Mouse (Mus musculus) heart, embryonic 11.5 days (tissue): ENCODE measurements around the gene Pkn1. TPM values are rescaled to one million over a fixed set of nuclear protein-coding genes. Genes with fewer than 3 reads are reported as not detected.

ENCODE experiments used
- ATAC-seq: fragments of 200-750 bp; cut with Nextera tagmentation; replicated peaks from 2 replicates; pipeline ENCODE4 v1.8.0; 2017; ENCODE audit warnings: moderate library complexity; ENCODE audit not compliant: insufficient number of reproducible peaks, low FRiP score, low TSS enrichment
- H3K27ac ChIP-seq: fragments of 300-500 bp; sonication (generic); 2 replicates; pipeline ENCODE4 v1.5.1; 2014; ENCODE audit warnings: mild to moderate bottlenecking, low read depth, low read length
- H3K27me3 ChIP-seq: fragments of 300-500 bp; sonication (generic); 2 replicates; pipeline ENCODE4 v1.6.1; 2014; ENCODE audit warnings: mild to moderate bottlenecking, low read length, mixed read lengths; ENCODE audit not compliant: control insufficient read depth, insufficient read depth
- H3K36me3 ChIP-seq: fragments of 300-500 bp; sonication (generic); 2 replicates; pipeline ENCODE4 v1.6.1; 2014; ENCODE audit warnings: mild to moderate bottlenecking, low read length, moderate library complexity, mixed read lengths; ENCODE audit not compliant: control insufficient read depth, insufficient read depth
- H3K4me1 ChIP-seq: fragments of 300-500 bp; sonication (generic); 2 replicates; pipeline ENCODE4 v1.6.1; 2014; ENCODE audit warnings: low read length; ENCODE audit not compliant: control insufficient read depth, insufficient read depth
- H3K4me2 ChIP-seq: fragments of 300-500 bp; sonication (generic); 2 replicates; pipeline ENCODE4 v1.6.1; 2014; ENCODE audit warnings: mild to moderate bottlenecking, moderate library complexity
- H3K4me3 ChIP-seq: fragments of 300-500 bp; sonication (generic); 2 replicates; pipeline ENCODE4 v1.5.1; 2014; ENCODE audit warnings: low read depth, low read length
- H3K9ac ChIP-seq: fragments of 300-500 bp; sonication (generic); 2 replicates; pipeline ENCODE4 v1.6.1; 2014; ENCODE audit warnings: mild to moderate bottlenecking, low read depth, low read length, moderate library complexity
- H3K9me3 ChIP-seq: fragments of 300-500 bp; sonication (generic); replicated peaks from 2 replicates; pipeline ENCODE4 v1.6.1; 2016; ENCODE audit warnings: low read length; ENCODE audit not compliant: control insufficient read depth
- WGBS: fragments of 180-500 bp; shearing (Covaris S2); extraction: QIAGEN DNeasy Blood & Tissue Kit; methylation state at CpG from one replicate; pipeline ENCODE4 v1.1.7; 2014; ENCODE audit not compliant: insufficient replicate concordance; 5-methylcytosine and 5-hydroxymethylcytosine counted together
- polyA plus RNA-seq: library from polyadenylated mRNA; unstranded; fragments of >200 nt; fragmentation: Nextera tagmentation; extraction: Ambion mirVana; gene quantifications from 2 replicates; pipeline ENCODE4 v1.2.1, GENCODE M21; 2014

The Pkn1 gene
- polyA plus RNA-seq, 1 experiment from 2014 or later, result 17.0 TPM

DNA sequence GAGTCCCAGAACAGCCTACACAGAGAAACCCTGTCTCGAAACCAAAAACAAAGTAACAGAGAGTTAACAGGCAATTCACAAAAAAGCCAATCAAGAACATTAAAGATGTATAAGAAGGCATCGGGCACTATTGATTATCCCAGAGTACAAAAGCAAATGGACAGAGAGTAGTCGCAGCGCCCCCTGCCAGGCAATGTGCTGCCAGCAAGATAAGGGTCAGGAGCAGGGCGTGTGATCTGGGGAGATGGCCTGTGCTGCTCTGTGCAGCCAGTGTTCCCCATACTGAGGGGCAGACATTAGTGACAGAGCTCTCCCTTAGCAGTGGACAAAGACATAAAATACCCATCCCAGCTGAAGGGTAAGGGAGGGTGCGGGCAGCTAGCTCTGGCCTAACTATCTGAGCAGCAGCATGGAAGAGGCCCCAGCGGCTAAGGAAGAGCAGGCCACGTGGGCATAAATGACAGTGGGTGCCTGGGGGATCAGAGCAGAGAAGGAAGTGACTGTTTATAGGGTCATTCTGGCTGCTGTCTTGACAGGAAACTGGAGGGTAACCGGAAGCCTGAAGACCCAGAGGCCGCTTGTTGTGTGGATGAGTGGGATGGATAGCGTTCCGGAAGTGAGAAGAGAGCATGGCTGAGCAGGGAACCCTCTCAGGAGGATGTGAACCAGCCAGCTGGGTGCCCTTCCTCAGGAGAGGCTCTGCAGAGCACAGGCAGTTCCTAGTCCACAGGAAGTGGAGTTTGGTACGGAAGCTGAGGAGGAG is 42.3 kb downstream of the Pkn1 start:
- H3K9ac ChIP-seq, result no peak overlapping the region
- 64% methylated on average over 13 of the region's 13 CpGs for WGBS
- H3K36me3 ChIP-seq, result peaks cover 5% of the 10 kb centered on the region; the same call in 1 of the 2 replicates
- no peak overlapping the region for H3K4me2 ChIP-seq
- H3K27me3 ChIP-seq, result no peaks in the 10 kb centered on the region
- H3K27ac ChIP-seq, result peak overlapping the region; percentile 73
- H3K9me3 ChIP-seq, result no peaks in the 10 kb centered on the region
- no peak for ATAC-seq
- no peak overlapping the region for H3K4me3 ChIP-seq
- peaks cover 29% of the 10 kb centered on the region for H3K4me1 ChIP-seq

DNA sequence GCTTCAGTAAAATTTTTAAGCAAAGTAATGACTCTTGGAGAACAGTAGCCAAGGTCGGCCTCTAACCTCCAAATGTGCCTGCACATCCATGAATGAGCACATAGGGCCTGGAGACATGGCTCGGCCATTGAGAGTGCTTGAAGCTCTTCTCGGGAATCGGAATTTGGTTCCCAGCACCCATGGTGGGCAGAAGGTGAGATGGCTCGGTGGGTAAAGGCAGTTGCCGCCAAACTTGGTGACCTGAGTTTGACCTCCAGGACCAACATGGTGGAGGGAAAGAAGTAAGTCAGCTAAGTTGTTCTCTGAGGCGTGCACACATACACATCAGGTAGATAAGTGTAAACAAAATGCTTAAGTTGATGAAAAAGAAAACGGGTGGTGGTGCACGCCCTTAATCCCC is 42.9 kb downstream of the Pkn1 start:
- ATAC-seq, result no peak
- H3K27ac ChIP-seq, result no peak overlapping the region
- 85% methylated on average over 9 of the region's 9 CpGs for WGBS

DNA sequence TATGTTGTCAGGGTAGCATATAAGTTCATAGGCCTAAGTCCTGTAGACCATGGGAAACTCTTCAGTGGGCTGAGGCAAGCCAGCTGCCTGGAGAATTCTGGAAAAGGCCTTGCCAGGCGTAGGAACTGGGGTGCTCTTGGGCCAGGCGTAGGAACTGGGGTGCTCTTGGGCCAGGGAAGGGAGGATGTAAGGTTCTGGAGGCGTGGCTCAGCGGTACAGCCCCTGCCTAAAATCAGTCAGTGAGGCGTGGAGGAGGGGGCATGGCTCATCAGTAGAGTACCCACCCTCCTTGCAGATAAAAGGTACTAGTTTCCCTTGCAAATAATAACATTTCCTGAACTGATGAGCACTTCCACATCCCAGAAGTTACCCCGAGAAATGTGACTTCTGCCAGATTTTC is 44.3 kb downstream of the Pkn1 start:
- H3K36me3 ChIP-seq, result peaks cover 5% of the 10 kb centered on the region; the same call in 1 of the 2 replicates
- no peak for ATAC-seq
- H3K4me1 ChIP-seq, result peaks cover 12% of the 10 kb centered on the region
- H3K9ac ChIP-seq, result no peak overlapping the region
- H3K27ac ChIP-seq, result no peak overlapping the region
- H3K27me3 ChIP-seq, result no peaks in the 10 kb centered on the region
- H3K4me2 ChIP-seq, result no peak overlapping the region
- WGBS, result 86% methylated on average over 6 of the region's 6 CpGs
- no peak overlapping the region for H3K4me3 ChIP-seq
- no peaks in the 10 kb centered on the region for H3K9me3 ChIP-seq

More for the DNA sequence above, 42.9 kb downstream of the Pkn1 start:
- Histone ChIP-seq H3K27me3 (no peaks in the 10 kb centered on the region), H3K4me1 (peaks cover 23% of the 10 kb centered on the region), H3K36me3 (peaks cover 5% of the 10 kb centered on the region; the same call in 1 of the 2 replicates), H3K9ac (no peak overlapping the region), H3K9me3 (no peaks in the 10 kb centered on the region), H3K4me2 (no peak overlapping the region), H3K4me3 (no peak overlapping the region)

DNA sequence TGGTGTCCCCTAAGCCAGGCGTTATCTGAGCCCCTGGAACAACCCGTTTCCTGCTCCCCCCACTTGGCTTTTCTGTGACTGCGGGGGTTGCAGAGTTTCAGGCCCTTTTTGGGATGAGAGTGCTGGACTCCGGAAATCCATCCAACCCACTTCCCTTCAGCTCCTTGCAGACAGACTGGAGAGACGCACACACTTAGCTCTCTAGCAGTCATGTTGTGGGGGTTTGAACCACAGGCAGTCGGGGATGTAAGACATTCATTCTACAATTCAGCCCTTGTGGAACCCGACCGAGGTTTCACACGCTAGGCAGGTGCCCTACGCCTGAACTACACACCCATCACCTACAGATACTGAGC is 45.3 kb downstream of the Pkn1 start:
- Histone ChIP-seq H3K27ac (peak overlapping the region; percentile 73; the same call in 1 of the 2 replicates), H3K4me3 (peak overlapping the region; percentile 84), H3K36me3 (peaks cover 5% of the 10 kb centered on the region; the same call in 1 of the 2 replicates), H3K9me3 (no peaks in the 10 kb centered on the region), H3K4me1 (peaks cover 12% of the 10 kb centered on the region), H3K9ac (peak overlapping the region; percentile 80), H3K27me3 (no peaks in the 10 kb centered on the region), H3K4me2 (peak overlapping the region; percentile 97)
- ATAC-seq, result no peak
- WGBS, result 46% methylated on average over 10 of the region's 10 CpGs

DNA sequence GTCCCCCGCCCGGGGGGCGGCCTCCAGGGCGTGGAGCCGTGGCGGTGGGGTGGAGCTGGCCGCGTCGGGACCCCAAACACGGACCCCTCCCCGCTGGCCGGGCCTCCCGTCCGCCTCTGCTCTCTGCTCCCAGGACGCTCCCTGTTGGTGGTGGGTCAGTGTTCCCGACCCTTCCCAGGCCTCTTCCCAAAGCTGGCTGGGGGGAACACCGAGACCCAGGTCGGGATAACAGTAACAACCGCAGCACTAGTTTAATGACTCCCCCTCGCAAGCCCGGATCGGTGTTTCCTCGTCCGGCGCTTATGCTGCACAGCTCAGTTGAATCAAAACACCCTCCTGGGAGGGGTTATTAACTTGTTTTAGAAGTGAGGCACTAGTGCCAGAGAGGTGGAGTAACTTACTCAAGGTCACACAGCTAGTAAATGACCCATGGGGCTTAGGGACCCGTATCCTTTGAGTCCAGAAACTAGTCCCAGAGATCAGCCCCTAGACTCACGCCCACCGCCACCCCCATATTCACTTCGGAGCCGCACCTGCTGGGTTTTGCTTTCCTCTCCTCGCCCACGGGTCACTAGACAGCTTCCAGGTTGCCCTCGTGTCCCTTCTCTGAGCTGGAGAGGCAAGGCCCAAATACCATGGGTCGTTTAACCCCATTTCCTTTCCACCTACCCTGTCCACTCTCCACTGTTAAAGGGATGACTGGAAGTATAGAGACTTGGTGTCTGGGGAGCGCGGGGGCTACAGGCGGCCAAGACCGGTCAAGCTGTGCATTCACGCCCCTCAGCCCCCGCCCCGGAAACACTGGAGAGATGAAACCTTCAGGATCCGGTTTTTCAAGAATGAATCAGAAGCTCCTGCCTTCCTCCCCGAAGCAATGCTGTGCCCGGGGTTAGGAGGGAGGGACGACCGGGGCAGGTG is 46.0 kb downstream of the Pkn1 start:
- ATAC-seq, result no peak
- Histone ChIP-seq H3K4me3 (peak overlapping the region; percentile 84), H3K36me3 (peaks cover 5% of the 10 kb centered on the region; the same call in 1 of the 2 replicates), H3K27ac (peak overlapping the region; percentile 73), H3K9me3 (no peaks in the 10 kb centered on the region), H3K9ac (peak overlapping the region; percentile 80), H3K27me3 (no peaks in the 10 kb centered on the region), H3K4me1 (peaks cover 12% of the 10 kb centered on the region), H3K4me2 (peak overlapping the region; percentile 97)
- WGBS, result under 1% methylated on average over 46 of the region's 46 CpGs

DNA sequence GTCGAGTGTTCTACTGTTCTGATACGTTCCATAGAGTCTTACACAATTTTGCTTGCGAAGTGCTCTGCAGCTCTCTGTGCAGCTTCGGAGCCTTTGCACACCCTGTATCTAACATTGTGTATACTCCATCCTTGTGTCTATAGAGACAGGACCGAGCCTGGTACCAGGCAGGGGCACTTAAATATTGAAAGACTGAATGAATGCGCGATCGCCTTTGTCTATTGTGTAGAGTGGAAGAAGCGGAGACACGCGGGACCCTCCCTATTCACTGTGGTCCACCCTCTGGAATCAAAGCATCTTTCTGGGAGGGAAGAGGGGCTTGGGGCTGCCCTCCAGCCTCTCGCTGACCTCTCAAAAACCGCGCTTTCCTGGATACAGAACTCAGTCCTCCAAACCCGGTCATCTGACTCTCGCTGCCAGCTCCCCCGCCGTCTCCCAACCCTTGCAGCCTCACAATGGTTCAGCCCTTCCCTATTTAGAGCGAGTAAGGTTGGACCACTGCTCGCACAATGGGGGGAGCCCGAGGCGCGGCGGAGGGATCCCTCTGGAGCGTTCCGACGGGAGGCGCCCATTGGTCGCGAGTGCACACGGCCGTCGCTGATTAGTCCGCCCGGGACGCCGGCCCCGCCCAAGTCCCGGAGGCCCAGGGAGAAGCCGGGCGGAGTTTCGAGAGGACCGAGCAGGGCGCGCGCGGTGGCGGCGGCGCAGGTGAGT is 46.8 kb downstream of the Pkn1 start, which contains the start of gene Gipc1:
Gene Gipc1, plus strand, starts transcription at position 648 of the 714 bp plus-strand sequence.
- peak; percentile 91 for ATAC-seq
- Histone ChIP-seq H3K27ac (peak within 1 kb of the TSS; percentile 73), H3K4me1 (peaks cover 12% of the 10 kb centered on the region), H3K36me3 (no peaks in the 10 kb centered on the region), H3K9ac (peak within 1 kb of the TSS; percentile 80), H3K27me3 (no peaks in the 10 kb centered on the region), H3K4me3 (peak within 1 kb of the TSS; percentile 84), H3K4me2 (peak within 1 kb of the TSS; percentile 97), H3K9me3 (no peaks in the 10 kb centered on the region)
- 5% methylated on average over 47 of the region's 50 CpGs for WGBS

DNA sequence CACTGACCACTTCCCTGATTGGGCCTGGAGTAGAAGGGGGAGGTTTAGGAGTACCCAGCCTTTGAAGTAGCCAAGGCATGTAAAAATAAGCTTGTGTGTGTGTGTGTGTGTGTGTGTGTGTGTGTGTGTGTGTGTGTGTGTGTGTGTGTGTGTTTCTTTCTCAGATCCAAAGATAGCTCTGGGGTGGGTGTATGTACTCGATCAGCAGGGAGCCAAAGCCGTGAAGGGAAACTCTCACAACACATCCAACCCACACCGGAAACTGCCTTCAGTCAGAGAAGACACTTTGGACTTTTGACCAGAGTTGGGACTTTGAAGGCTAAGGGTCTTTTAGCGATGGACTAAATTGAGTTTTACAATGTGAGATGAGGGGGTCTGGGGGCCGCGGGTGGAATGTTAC is 49.3 kb downstream of the Pkn1 start:
- ATAC-seq, result no peak
- Histone ChIP-seq H3K27ac (no peak overlapping the region), H3K9me3 (no peaks in the 10 kb centered on the region), H3K9ac (no peak overlapping the region), H3K4me1 (peaks cover 9% of the 10 kb centered on the region), H3K4me2 (no peak overlapping the region), H3K4me3 (no peak overlapping the region), H3K36me3 (no peaks in the 10 kb centered on the region), H3K27me3 (no peaks in the 10 kb centered on the region)
- WGBS, result 91% methylated on average over 6 of the region's 6 CpGs

DNA sequence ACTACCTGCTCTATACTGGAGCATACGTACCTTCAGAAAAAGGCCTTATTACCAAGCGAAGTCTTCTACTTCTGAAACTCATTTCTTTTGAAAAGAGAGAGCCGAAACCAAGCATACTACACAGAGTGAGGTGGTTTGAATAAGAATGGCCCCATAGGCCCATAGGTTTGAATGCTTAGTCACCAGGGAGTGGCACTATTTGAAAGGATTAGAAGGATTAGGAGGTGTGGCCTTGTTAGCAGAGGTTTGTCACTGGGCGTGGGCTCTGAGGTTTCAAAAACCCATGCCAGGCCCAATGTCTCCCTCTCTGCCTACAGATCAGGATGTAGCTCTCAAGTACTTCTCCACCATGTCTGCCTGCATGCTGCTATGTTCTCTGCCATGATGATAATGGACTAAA is 50.9 kb downstream of the Pkn1 start:
- Histone ChIP-seq H3K27me3 (no peaks in the 10 kb centered on the region), H3K4me3 (no peak overlapping the region), H3K9me3 (no peaks in the 10 kb centered on the region), H3K36me3 (no peaks in the 10 kb centered on the region), H3K4me2 (no peak overlapping the region), H3K27ac (no peak overlapping the region), H3K4me1 (no peaks in the 10 kb centered on the region; the same call in 1 of the 2 replicates), H3K9ac (no peak overlapping the region)
- WGBS, result 87% methylated on average over 4 of the region's 4 CpGs
- no peak for ATAC-seq
